Mouse (Mus musculus) megakaryocyte-erythroid progenitor cell, adult 5 weeks (primary cell): ENCODE data around the gene Zfp324. TPM values are rescaled to one million over a fixed set of nuclear protein-coding genes. Genes with fewer than 3 reads are reported as not detected.

Source experiments
- polyA plus RNA-seq: library from polyadenylated mRNA; stranded (reverse); fragments of >175 nt; gene quantifications from 2 replicates; pipeline ENCODE4 v1.2.3, GENCODE M21; 2012

Gene Zfp324
- polyA plus RNA-seq = 3.0 and 3.8 TPM in 2 replicates

DNA sequence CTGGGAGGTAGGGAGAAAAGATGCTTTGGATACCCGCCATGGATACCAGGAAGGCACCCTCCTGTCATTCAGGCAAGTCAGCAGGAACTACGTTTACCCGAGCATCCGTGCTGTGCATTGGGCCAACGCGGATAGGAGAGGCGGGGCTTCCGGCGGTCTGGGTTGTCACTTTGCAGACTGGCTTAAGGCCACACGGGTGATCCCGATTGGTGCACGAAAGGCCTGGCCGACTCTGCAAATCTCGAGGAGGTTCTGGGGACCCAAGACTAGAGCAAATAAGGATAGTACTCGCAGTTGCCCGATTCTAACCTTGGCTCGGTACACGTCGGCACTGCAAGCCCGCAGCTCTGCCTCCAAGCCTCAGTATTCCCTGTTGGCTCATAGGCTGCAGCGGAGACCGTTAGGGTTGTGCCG lies at the start of gene Zfp324:
Zfp324 (plus strand) TSS at position 161 of the 414 bp plus-strand sequence.

DNA sequence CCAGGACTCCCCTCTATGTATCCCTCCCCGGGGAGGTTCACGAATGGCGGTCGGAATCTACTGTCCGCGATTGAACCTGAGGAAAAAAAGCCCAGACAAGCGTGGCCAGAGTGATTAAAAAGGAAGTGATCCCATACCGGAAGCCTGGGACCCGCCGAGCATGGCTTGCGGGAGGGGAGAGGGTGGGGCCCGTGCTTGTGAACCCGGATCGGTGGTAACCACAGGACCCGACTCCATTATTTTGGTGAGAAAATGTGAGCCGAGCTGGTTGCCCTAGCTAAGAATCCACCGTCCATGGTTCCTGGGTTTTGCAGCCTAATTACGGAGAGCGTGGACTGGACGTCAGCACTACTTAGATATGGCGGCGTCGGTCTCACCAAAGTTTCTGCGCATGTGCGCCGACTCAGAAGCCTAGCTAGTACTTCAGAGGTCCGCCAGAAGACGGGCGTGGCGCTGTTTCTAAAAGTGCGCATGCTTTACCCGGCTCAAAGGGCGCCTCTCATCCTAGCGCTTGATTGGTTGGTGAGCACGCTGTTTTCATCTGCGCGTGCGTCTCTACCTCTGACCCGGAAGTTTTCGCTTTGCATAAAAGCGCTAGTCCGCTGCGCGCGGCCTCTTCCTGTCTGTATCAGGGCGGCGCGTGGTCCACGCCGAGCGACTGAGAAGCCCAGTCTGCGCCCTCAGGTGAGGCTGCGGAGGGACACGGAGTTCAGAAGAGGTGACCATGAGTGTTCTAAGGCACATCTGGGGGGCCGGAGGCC lies 43.8 kb upstream of the Zfp324 start, which contains the start of gene Rps5:
Rps5 (plus strand) TSS at position 586 of the 761 bp plus-strand sequence.

DNA sequence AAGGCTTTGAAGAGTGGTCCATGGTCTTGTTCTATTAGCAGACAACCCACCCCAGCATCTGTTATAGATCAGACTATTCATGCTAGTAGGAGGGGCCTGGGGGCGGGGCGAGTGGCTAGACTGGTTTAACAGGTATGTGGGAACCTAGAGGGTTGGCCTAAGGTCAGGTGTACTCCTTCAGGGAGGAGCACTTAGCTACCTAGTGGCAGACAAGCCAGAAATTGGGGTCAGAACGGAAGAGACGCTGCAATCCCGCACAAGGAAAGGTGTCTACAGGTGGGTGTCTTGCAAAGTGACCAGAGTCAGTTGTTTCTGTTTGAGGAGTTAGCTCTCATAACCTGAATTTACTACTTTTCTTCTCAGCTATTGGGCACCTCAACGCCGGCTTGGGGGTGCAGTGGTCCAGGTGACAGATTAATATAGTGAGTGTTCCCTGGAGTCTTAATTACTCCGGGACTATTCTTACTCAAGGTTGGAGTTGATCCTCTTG lies 38.4 kb upstream of the Zfp324 start, which contains the start of gene Rnf225:
Rnf225 (plus strand) TSS at position 226 of the 490 bp plus-strand sequence.

DNA sequence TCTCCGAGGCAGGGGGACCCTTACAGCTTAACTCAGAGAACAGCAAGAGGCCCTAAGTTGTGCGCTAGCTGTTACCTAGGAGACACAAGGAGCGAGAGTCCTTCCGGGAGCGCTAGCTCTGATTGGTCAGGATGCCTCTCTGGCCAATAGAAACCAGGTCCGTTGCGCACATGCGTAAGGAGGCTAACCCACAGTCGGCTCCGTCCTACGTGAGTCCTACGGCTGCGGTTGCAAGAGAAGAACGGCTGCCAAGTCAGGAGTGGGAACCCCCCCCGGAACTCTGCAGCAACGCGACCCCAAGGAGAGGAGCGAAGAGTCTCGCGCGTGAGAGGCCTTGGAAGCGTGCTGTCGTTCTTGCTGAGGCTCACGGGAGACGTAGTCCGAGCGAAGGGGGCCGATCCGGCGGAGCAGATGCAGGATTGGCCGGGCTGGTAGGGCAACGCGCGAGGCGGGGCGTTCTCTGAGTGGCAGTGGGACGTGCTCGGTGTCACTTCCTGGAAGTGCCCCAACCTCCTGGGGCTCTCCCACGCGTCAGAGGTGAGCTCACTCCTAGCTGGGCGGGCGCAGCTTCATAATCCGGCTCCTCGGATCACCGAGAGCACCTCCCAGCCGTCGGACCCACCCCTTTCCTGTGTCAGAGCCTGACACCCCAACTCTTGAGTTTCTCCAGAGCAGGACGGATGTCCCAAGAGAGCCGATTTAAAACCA lies 12.2 kb downstream of the Zfp324 start, which contains the start of gene Zfp446:
Zfp446 (plus strand) TSS at position 167 of the 708 bp plus-strand sequence.

DNA sequence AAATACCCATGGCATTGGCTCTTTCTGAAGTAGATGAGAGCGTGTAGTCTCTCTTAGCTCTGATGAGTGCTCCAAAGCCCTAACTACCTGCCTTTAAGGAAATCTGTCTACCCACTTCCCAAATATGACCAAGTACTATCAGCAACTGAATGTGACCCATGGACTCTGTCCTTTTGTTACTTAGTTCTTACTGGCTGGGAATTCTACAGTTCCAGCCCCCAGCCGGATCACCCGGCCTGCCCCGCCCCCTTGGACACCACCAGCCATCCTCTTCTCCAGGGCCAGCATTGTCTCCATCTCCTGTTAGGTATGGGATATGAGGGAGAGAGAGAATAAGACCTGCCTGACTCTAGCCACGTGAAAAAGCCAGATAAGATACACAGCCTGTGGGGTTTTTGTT lies 32.4 kb downstream of the Zfp324 start, which contains the start of gene Slc27a5:
Slc27a5 (minus strand) TSS at position 140 of the 400 bp plus-strand sequence.

DNA sequence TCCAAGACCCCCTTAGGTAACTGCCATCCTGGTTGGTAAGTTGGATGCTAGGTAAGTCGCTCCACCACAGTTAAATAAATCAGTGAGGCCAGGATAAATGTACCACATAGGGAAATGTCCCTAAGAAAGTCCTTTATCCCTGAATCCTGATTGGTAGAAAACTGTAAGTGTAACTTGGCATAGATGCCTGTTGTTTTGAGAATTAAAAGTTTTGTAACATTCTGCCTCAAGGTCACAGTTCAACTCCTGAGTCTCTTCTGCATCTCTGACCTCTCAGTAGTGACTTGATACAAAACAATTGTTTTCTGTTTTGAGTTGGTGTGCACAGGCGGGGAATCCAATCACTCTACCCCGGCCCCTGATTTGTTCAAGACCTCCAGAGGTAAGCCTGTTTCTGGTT lies 33.2 kb downstream of the Zfp324 start, which contains the start of gene Trim28:
Trim28 (plus strand) TSS at position 264 of the 400 bp plus-strand sequence.

DNA sequence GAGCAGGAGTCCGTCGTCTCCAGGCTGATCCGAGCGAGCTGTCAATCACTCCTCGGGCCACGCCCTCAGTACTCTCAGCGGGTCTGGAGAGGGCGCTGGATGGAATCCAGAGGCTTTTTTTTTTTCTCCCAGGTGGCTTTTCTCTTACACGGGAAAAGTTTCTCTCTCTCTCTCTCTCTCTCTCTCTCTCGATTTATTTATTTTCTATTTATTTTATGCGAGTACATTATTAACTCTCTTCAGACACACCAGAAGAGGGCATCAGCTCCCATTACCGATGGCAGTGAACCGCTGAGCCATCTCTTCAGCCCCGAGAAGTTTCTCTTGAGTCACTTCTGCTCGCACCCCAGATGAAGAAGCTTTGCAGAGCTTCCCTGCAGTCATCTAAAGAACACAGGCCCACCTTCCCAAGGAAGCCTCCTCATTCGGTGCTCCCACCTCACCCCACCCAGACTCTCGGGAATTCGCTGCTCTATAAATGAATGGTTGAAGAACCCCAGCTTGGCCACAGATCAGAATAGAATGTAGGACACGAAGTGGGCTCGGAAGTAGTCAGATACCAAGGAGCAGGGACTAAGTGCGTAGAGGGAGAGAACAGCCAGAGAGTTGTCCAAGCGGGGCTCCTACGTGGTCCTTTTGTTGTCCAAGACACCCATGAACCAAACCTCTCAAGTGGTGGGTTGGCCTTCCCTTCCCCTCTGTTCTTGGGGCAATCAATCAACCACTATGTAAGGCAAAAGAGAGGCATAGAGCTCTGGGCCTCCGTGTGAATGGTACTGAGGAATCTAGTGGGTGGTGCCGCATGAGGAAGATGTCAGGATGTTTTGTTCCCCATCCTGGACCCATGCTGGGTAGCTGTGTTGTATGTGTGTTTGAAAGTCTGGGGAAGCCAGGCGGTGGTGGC lies 44.6 kb downstream of the Zfp324 start, which contains the start of gene Zbtb45:
Zbtb45 (minus strand) TSS at position 30 of the 904 bp plus-strand sequence.

Other genes with a start within 250 kb of the Zfp324 start
- 0.01 TPM in 1 of 2 replicates, not detected in the other for gene Vmn2r56, start 230.8 kb upstream of the Zfp324 start, polyA plus RNA-seq
- 2.8 and 5.4 TPM in 2 replicates for gene Zscan18, start 162.2 kb upstream of the Zfp324 start, polyA plus RNA-seq
- gene Zfp329, start 147.0 kb upstream of the Zfp324 start, polyA plus RNA-seq = 0.15 and 0.24 TPM in 2 replicates
- 1.4 and 2.0 TPM in 2 replicates for gene Zfp110, start 131.1 kb upstream of the Zfp324 start, polyA plus RNA-seq
- 0.24 and 0.38 TPM in 2 replicates for gene Zfp128, start 84.7 kb upstream of the Zfp324 start, polyA plus RNA-seq
- gene Zscan22, start 68.0 kb upstream of the Zfp324 start, polyA plus RNA-seq = 2.4 and 3.0 TPM in 2 replicates
- 3,057 and 3,219 TPM in 2 replicates for gene Rps5, start 43.5 kb upstream of the Zfp324 start, polyA plus RNA-seq
- 2.0 and 2.5 TPM in 2 replicates for gene Rnf225, start 38.4 kb upstream of the Zfp324 start, polyA plus RNA-seq
- gene Zfp446, start 12.0 kb downstream of the Zfp324 start, polyA plus RNA-seq = 4.6 and 4.9 TPM in 2 replicates
- gene Slc27a5, start 32.4 kb downstream of the Zfp324 start, polyA plus RNA-seq = not detected in 2 replicates
- gene Trim28, start 33.3 kb downstream of the Zfp324 start, polyA plus RNA-seq = 371 and 417 TPM in 2 replicates
- 75.2 and 96.9 TPM in 2 replicates for gene Zbtb45, start 44.2 kb downstream of the Zfp324 start, polyA plus RNA-seq
- gene Chmp2a, start 69.0 kb downstream of the Zfp324 start, polyA plus RNA-seq = 222 and 231 TPM in 2 replicates
- 259 and 281 TPM in 2 replicates for gene Ube2m, start 72.4 kb downstream of the Zfp324 start, polyA plus RNA-seq
- gene Mzf1, start 88.9 kb downstream of the Zfp324 start, polyA plus RNA-seq = 1.3 and 1.6 TPM in 2 replicates
- 0.01 TPM in 1 of 2 replicates, not detected in the other for gene Vmn1r85, start 129.3 kb downstream of the Zfp324 start, polyA plus RNA-seq
- not detected in 2 replicates for gene Vmn1r86, start 154.1 kb downstream of the Zfp324 start, polyA plus RNA-seq
- gene Vmn1r87, start 174.3 kb downstream of the Zfp324 start, polyA plus RNA-seq = 0.02 TPM in 1 of 2 replicates, not detected in the other
- 0.01 TPM in 2 replicates for gene Vmn1r88, start 193.7 kb downstream of the Zfp324 start, polyA plus RNA-seq
- gene Vmn1r89, start 247.2 kb downstream of the Zfp324 start, polyA plus RNA-seq = not detected in 2 replicates